Mouse (Mus musculus) lung, postnatal 0 days (tissue): Measurements from ENCODE around the gene 4930430A15Rik. TPM values are rescaled to one million over a fixed set of nuclear protein-coding genes. Genes with fewer than 3 reads are reported as not detected.

Experiments used
- ATAC-seq: fragments of 200-750 bp; cut with Nextera tagmentation; 2 replicates; pipeline ENCODE4 v1.8.0; 2017; ENCODE audit warnings: moderate library complexity
- DNase-seq: peaks from one replicate; pipeline ENCODE4 v3.0.0-alpha.2; 2016; ENCODE audit warnings: low spot score
- H3K27ac ChIP-seq: fragments of 300-500 bp; sonication (generic); 2 replicates; pipeline ENCODE4 v1.5.1; 2014; ENCODE audit warnings: antibody characterized with exemption, mild to moderate bottlenecking, low read length, mixed read lengths
- H3K27me3 ChIP-seq: fragments of 300-500 bp; sonication (generic); replicated peaks from 2 replicates; pipeline ENCODE4 v1.6.1; 2014; ENCODE audit warnings: low read length, mixed read lengths; ENCODE audit not compliant: insufficient read depth
- H3K36me3 ChIP-seq: fragments of 300-500 bp; sonication (generic); 2 replicates; pipeline ENCODE4 v1.6.1; 2014; ENCODE audit warnings: low read length, mixed read lengths; ENCODE audit not compliant: insufficient read depth
- H3K4me1 ChIP-seq: fragments of 300-500 bp; sonication (generic); 2 replicates; pipeline ENCODE4 v1.6.1; 2014; ENCODE audit warnings: antibody characterized with exemption, low read depth, low read length, mixed read lengths; ENCODE audit not compliant: insufficient read depth
- H3K4me2 ChIP-seq: fragments of 300-500 bp; sonication (generic); replicated peaks from 2 replicates; pipeline ENCODE4 v1.6.1; 2014; ENCODE audit warnings: low read depth, mild to moderate bottlenecking, low read length, moderate library complexity, mixed read lengths
- H3K4me3 ChIP-seq: fragments of 300-500 bp; sonication (generic); 2 replicates; pipeline ENCODE4 v1.5.1; 2014; ENCODE audit warnings: low read depth, low read length
- H3K9ac ChIP-seq: fragments of 300-500 bp; sonication (generic); replicated peaks from 2 replicates; pipeline ENCODE4 v1.6.1; 2014; ENCODE audit warnings: low read depth, mild to moderate bottlenecking
- H3K9me3 ChIP-seq: fragments of 300-500 bp; sonication (generic); 2 replicates; pipeline ENCODE4 v1.6.1; 2016; ENCODE audit warnings: low read length, mixed read lengths
- CTCF ChIP-seq: IDR thresholded peaks from 2 replicates; pipeline ENCODE4 v1.5.1; 2016; ENCODE audit warnings: antibody characterized with exemption, mild to moderate bottlenecking
- EP300 ChIP-seq: IDR thresholded peaks from 2 replicates; pipeline ENCODE4 v1.6.1; 2016; ENCODE audit warnings: antibody characterized with exemption, mild to moderate bottlenecking, control low read depth
- WGBS: fragments of 180-500 bp; shearing (Covaris S2); extraction: QIAGEN DNeasy Blood & Tissue Kit; methylation state at CpG from one replicate; pipeline ENCODE4 v1.1.7; 2014; 5-methylcytosine and 5-hydroxymethylcytosine counted together
- polyA plus RNA-seq: library from polyadenylated mRNA; unstranded; fragments of >200 nt; fragmentation: Nextera tagmentation; extraction: Ambion mirVana; gene quantifications from 2 replicates; pipeline ENCODE4 v1.2.1, GENCODE M21; 2015

4930430A15Rik gene
- not detected in 2 replicates for polyA plus RNA-seq

DNA sequence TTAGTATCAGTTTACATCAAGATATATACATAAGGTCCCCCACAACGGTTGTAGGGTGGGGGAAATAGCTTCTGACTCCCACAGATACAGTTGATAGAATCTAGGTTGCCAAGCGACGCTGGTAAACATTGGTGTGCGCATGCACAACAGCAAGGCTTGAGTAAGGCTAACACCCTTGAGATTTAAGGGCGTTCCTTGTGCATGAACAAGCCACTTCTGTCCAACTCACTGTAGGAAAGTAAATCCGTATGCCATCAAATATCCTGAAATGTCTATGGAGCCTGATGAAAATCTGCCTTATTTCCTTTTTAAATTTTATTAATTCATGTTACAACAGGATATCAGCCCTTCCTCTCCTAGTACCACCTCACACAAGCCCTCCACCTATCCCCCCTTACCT, at the start of gene 4930430A15Rik:
4930430A15Rik (minus strand) TSS at position 101 of the 400 bp plus-strand sequence.
- no peak within 1 kb of the TSS for H3K4me2 ChIP-seq
- no peak for ATAC-seq
- no peaks in the 10 kb centered on the region for H3K27me3 ChIP-seq
- no peaks in the 10 kb centered on the region for H3K4me1 ChIP-seq
- H3K9ac ChIP-seq, result no peak within 1 kb of the TSS
- H3K36me3 ChIP-seq, result no peaks in the 10 kb centered on the region
- TF ChIP-seq CTCF (no peak), EP300 (no peak)
- no peak for DNase-seq
- WGBS, result 79% methylated on average over 6 of the region's 6 CpGs
- no peak within 1 kb of the TSS for H3K4me3 ChIP-seq
- no peak within 1 kb of the TSS for H3K27ac ChIP-seq
- no peaks in the 10 kb centered on the region for H3K9me3 ChIP-seq

GRCm38 (mm10) chr2:111274006-111274405, 44.6 kb upstream of the 4930430A15Rik start, which contains the start of gene Olfr1277:
Gene Olfr1277 (minus strand): TSS chr2:111274106.
- Histone ChIP-seq H3K4me3 (no peak within 1 kb of the TSS), H3K4me1 (no peaks in the 10 kb centered on the region), H3K9ac (no peak within 1 kb of the TSS), H3K36me3 (no peaks in the 10 kb centered on the region), H3K27me3 (no peaks in the 10 kb centered on the region), H3K9me3 (no peaks in the 10 kb centered on the region), H3K4me2 (no peak within 1 kb of the TSS), H3K27ac (no peak within 1 kb of the TSS)
- DNase-seq, result no peak
- no peak for ATAC-seq
- no peak for TF ChIP-seq EP300
- WGBS, result 67% methylated on average over 2 of the region's 2 CpGs

DNA sequence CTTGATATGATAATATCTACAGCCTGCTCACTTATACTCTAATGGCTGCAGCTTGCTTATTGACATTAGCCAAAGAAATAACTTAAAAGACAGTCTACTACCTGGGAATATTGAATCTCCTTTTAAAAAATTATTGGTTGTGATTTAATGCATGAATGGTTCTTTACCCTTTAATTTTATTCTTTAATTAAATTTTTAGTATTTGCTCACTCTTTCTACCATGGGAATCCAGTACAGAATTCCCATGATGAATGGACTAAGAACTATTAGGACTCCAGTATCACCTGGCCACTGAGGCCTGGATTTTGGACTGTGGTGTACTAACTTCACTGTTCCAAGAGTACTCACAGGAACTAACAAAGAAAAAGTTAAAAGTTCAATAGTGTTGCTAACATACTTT, 24.8 kb upstream of the 4930430A15Rik start, which contains the start of gene Olfr1276:
Olfr1276 (plus strand) TSS at position 301 of the 400 bp plus-strand sequence.
- DNase-seq (no peak), ATAC-seq (no peak)
- no peaks in the 10 kb centered on the region for H3K4me1 ChIP-seq
- H3K4me3 ChIP-seq, result no peak within 1 kb of the TSS
- no peaks in the 10 kb centered on the region for H3K36me3 ChIP-seq
- H3K4me2 ChIP-seq, result no peak within 1 kb of the TSS
- no peaks in the 10 kb centered on the region for H3K27me3 ChIP-seq
- H3K9ac ChIP-seq, result no peak within 1 kb of the TSS
- H3K27ac ChIP-seq, result no peak within 1 kb of the TSS
- TF ChIP-seq EP300 (no peak), CTCF (no peak)
- H3K9me3 ChIP-seq, result no peaks in the 10 kb centered on the region

DNA sequence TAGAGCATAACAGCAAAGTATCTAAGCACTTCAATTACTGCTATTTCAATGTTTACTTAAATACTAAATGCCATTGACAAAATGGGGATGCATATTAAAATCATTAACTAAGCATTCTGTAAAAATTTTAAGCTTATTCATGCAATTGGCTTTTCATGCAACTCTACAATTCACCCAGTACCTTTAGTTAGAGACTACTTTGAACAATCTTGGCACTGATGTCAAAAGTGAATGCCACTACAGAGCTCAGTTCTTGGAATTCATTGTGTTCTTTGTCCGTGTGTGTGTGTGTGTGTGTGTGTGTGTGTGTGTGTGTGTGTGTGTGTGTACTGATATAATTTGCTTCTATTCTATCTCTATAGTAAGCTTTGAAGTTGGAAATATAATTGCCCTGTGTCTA, 5.8 kb upstream of the 4930430A15Rik start, which contains the start of gene Olfr1275:
Olfr1275 (minus strand) TSS at position 101 of the 400 bp plus-strand sequence.
- 68% methylated on average over 1 of the region's 1 CpGs for WGBS
- no peak for ATAC-seq
- Histone ChIP-seq H3K9me3 (no peaks in the 10 kb centered on the region), H3K4me2 (no peak within 1 kb of the TSS), H3K27ac (no peak within 1 kb of the TSS), H3K36me3 (no peaks in the 10 kb centered on the region), H3K4me1 (no peaks in the 10 kb centered on the region), H3K9ac (no peak within 1 kb of the TSS), H3K27me3 (no peaks in the 10 kb centered on the region), H3K4me3 (no peak within 1 kb of the TSS)
- no peak for DNase-seq
- TF ChIP-seq CTCF (no peak), EP300 (no peak)

GRCm38 (mm10) chr2:111182068-111182467, 47.3 kb downstream of the 4930430A15Rik start:
- H3K9ac ChIP-seq, result no peak overlapping the region
- DNase-seq (no peak), ATAC-seq (no peak)
- no peaks in the 10 kb centered on the region for H3K36me3 ChIP-seq
- H3K4me1 ChIP-seq, result no peaks in the 10 kb centered on the region
- TF ChIP-seq CTCF (no peak), EP300 (no peak)
- no peaks in the 10 kb centered on the region for H3K27me3 ChIP-seq
- no peak overlapping the region for H3K4me2 ChIP-seq
- 89% methylated on average over 11 of the region's 11 CpGs for WGBS
- no peak overlapping the region for H3K4me3 ChIP-seq
- no peak overlapping the region for H3K27ac ChIP-seq
- H3K9me3 ChIP-seq, result no peaks in the 10 kb centered on the region

DNA sequence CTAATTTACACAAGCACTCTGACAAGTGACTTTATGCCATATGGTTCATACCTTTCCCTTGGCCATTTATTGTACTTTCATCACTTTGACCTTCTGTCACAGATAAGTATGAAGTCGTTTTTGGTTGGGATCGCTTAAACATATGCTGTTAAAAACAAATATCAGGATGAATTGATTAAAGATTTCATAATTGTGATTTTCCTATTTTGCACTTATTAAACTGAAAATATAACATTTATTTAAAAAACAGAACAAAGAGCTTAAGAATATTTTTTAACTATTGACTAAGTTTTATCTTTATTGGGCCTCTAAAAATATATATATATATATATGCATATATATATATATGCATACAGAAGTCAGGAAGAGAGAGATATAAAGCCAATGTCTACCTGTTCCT, 76.6 kb downstream of the 4930430A15Rik start, which contains the start of gene Gm15130:
Gm15130 (minus strand) TSS at position 101 of the 400 bp plus-strand sequence.
- Histone ChIP-seq H3K9me3 (no peaks in the 10 kb centered on the region), H3K4me1 (no peaks in the 10 kb centered on the region), H3K27ac (no peak within 1 kb of the TSS), H3K27me3 (no peaks in the 10 kb centered on the region), H3K4me3 (no peak within 1 kb of the TSS), H3K4me2 (no peak within 1 kb of the TSS), H3K36me3 (no peaks in the 10 kb centered on the region), H3K9ac (no peak within 1 kb of the TSS)
- no peak for ATAC-seq
- WGBS, result 55% methylated on average over 2 of the region's 2 CpGs
- DNase-seq, result no peak
- TF ChIP-seq CTCF (no peak), EP300 (no peak)

- no peak overlapping the region for H3K4me2 ChIP-seq
- TF ChIP-seq CTCF (no peak), EP300 (no peak)
- ATAC-seq (no peak), DNase-seq (no peak)
- no peak overlapping the region for H3K4me3 ChIP-seq
- no peaks in the 10 kb centered on the region for H3K4me1 ChIP-seq
- H3K36me3 ChIP-seq, result no peaks in the 10 kb centered on the region
- H3K27ac ChIP-seq, result no peak overlapping the region
- no peaks in the 10 kb centered on the region for H3K9me3 ChIP-seq
- WGBS, result 57% methylated on average over 5 of the region's 5 CpGs
- no peaks in the 10 kb centered on the region for H3K27me3 ChIP-seq
- H3K9ac ChIP-seq, result no peak overlapping the region
These were observed 93.7 kb downstream of the 4930430A15Rik start for GRCm38 (mm10) chr2:111135739-111136138.

Other genes with a start within 250 kb of the 4930430A15Rik start
- not detected in 2 replicates for gene Gm13941, start 123.6 kb downstream of the 4930430A15Rik start, polyA plus RNA-seq
- gene Gm15130, start 76.7 kb downstream of the 4930430A15Rik start, polyA plus RNA-seq, result not detected in 2 replicates
- not detected in 2 replicates for gene Olfr1275, start 5.7 kb upstream of the 4930430A15Rik start, polyA plus RNA-seq
- gene Olfr1276, start 24.9 kb upstream of the 4930430A15Rik start, polyA plus RNA-seq, result not detected in 2 replicates
- gene Olfr1277, start 44.5 kb upstream of the 4930430A15Rik start, polyA plus RNA-seq, result not detected in 2 replicates
- not detected in 2 replicates for gene Olfr1278, start 60.5 kb upstream of the 4930430A15Rik start, polyA plus RNA-seq
- not detected in 2 replicates for gene Olfr1279, start 71.0 kb upstream of the 4930430A15Rik start, polyA plus RNA-seq
- not detected in 2 replicates for gene Olfr1280, start 84.4 kb upstream of the 4930430A15Rik start, polyA plus RNA-seq
- not detected in 2 replicates for gene Olfr1281, start 96.9 kb upstream of the 4930430A15Rik start, polyA plus RNA-seq
- gene Olfr1282, start 106.5 kb upstream of the 4930430A15Rik start, polyA plus RNA-seq, result not detected in 2 replicates
- gene Olfr1283, start 137.2 kb upstream of the 4930430A15Rik start, polyA plus RNA-seq, result not detected in 2 replicates
- not detected in 2 replicates for gene Olfr1284, start 145.9 kb upstream of the 4930430A15Rik start, polyA plus RNA-seq
- gene Olfr1286, start 193.5 kb upstream of the 4930430A15Rik start, polyA plus RNA-seq, result not detected in 2 replicates
- not detected in 2 replicates for gene Olfr1287, start 219.5 kb upstream of the 4930430A15Rik start, polyA plus RNA-seq
- not detected in 2 replicates for gene Olfr1288, start 244.5 kb upstream of the 4930430A15Rik start, polyA plus RNA-seq